Mouse (Mus musculus) adrenal gland, postnatal 25 days (tissue): ENCODE data around the gene Tle4. TPM values are rescaled to one million over a fixed set of nuclear protein-coding genes. Genes with fewer than 3 reads are reported as not detected.

Source experiments
- DNase-seq: peaks from one replicate; pipeline ENCODE4 v3.0.0; 2021; ENCODE audit warnings: mixed read lengths
- total RNA-seq: library from RNA; stranded (reverse); gene quantifications from 2 replicates; pipeline ENCODE4 v1.2.3, GENCODE M21; 2021

The Tle4 gene
- total RNA-seq, 1 experiment from 2014 or later, result 11.0 TPM

GRCm38 (mm10) chr19:14590154-14590553, 7.7 kb downstream of the Tle4 start:
- DNase-seq, result no peak

DNA sequence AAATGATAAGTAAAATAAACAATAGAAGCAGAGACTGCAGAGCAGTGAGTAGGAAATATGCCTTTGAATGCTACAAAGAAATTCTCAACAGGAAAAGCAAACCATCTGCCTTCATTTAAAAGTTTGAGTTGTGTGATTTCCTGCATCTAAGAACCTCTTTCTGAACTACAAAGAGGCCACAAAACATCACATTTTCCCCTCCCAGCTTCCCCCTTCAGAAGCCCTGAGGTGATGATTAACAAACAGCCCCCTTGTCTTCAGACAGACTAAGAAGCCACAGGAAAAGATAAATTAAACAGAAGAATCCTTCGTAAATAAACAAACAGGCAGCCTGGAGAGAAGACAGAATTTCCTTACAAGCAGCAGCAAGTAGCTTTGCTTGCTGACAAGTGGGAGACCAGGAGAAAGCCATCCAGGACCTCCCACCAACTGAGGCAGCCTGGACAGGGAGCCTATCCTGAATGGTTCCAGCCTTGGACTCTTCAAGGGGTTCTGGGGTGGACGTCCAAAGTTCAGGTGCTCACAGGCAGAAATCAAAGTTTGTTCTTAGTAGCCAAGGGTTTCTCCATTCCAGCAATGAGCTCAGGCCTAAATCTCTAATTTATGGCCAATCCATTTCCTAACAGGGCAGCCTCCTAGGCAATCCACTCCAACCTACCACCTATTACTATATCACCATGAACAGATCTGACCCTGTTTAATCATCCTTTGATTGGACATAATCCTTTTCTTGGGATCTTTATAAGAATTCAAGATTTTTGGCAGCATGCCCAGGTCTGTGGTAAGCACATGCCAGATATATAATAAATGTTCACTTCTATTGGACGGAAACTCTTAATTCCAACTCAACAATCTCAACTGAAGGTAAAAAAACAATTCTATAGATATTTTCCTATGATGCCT, 9.4 kb downstream of the Tle4 start:
- DNase-seq, result no peak

DNA sequence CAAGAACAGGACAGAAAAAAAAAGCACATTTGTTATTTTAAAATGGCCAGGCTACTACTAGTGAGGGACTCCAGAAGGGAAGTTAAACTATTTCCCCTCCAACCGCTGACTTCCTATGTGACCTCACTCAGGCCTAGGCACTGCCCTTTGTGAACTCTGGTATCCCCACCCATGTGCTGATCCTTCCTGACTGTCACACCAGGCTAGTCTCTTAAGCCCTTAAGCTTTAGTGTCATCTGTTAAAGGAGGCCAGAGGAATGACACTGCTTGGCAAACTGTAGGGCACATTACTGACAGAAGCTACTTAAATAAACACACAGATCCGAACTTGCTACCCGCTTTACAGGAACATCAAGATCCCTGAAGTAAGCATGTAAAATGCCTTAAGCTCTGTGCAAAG, 11.7 kb downstream of the Tle4 start:
- no peak for DNase-seq

DNA sequence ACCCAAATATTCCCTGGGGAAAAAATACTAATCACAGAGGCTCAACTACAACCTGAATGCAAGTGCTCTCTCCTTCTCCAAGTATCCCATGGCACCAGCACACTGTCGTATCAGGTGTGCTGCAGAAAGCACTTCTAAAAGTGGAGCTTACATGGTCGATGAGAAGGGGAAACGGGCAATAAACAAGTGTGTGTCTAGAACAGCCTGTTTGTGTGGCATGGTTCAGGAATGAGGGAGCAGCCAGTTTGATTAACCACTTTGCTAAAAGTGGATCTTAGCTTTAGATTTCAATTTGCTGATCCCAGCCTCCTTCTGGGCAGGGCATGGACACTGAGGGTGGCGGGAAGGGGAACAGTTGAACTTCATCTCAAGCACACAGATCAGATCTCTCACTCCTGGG, 12.1 kb downstream of the Tle4 start:
- DNase-seq, result no peak

DNA sequence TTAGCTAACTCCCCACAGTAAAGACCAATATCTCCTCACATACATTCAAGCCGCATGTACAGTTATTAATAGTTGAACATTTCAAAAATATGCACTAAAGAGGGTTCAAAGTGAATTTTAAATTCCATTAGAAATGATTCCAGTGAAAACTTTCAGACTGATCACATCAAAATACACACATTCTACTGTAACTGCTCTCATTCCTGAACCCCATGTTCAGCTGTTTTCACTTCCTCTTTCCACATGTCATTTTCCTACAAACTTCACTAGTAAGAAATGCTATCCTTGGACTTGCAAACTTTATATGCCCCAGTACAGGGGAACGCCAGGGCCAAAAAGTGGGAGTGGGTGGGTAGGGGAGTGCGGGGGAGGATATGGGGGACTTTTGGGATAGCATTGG, 12.6 kb downstream of the Tle4 start:
- no peak for DNase-seq

- DNase-seq, result no peak
These were observed 19.2 kb downstream of the Tle4 start for GRCm38 (mm10) chr19:14578698-14579097.

- DNase-seq, result no peak
These were observed 19.8 kb downstream of the Tle4 start for GRCm38 (mm10) chr19:14578016-14578415.

- DNase-seq, result no peak
These were observed 21.5 kb downstream of the Tle4 start for GRCm38 (mm10) chr19:14576311-14576710.

DNA sequence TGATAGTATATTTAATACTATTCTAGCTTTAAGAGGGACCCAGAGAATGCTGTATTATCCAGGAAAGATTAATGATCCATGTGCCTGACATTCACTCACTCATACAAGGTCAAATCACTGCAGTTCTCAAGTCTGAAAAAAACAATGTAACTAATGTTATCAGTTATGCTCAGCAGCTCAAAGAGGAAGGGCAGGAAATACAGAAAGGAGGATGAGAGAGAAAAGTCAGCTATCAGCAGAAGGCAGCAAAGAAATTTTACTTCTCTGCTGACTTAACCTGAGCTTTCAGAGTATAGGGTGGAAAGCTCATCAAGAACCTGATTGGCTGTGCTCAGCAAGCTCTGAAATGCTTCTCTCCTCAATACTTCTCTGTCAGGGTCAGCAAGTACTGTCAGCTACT, 29.0 kb downstream of the Tle4 start:
- no peak for DNase-seq

GRCm38 (mm10) chr19:14567081-14567480, 30.8 kb downstream of the Tle4 start:
- no peak for DNase-seq

- DNase-seq, result no peak
These were observed 31.3 kb downstream of the Tle4 start for GRCm38 (mm10) chr19:14566564-14567021.

DNA sequence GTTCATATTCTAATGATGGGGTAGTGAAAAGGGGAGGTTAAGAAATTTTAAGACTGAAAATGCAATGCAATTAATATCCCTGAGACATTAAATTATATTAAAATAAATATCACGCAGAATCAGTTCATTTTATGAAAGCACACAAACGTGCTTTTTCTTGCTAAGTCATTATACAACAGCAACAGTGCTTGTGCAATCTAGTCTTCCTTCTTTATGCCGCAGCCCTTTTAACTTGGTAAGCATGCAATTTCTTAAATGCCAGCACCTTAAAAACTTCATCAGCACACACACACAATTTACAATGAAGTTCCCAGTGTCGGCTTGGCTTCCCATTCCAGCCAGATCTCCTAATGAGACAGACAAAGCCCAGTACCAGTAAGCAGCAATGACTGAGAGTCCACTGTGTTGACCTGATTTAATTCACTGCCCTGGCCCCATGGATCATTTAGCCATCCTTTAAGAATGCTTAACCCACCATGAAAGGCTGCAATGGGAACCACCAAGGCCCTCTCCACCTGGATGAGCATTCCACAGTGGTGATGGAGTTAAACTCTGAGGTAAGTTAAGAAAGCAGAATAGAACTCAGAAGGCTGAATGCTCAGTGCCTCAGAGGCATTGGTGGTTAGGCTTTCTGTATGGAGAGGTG, 32.3 kb downstream of the Tle4 start:
- no peak for DNase-seq

DNA sequence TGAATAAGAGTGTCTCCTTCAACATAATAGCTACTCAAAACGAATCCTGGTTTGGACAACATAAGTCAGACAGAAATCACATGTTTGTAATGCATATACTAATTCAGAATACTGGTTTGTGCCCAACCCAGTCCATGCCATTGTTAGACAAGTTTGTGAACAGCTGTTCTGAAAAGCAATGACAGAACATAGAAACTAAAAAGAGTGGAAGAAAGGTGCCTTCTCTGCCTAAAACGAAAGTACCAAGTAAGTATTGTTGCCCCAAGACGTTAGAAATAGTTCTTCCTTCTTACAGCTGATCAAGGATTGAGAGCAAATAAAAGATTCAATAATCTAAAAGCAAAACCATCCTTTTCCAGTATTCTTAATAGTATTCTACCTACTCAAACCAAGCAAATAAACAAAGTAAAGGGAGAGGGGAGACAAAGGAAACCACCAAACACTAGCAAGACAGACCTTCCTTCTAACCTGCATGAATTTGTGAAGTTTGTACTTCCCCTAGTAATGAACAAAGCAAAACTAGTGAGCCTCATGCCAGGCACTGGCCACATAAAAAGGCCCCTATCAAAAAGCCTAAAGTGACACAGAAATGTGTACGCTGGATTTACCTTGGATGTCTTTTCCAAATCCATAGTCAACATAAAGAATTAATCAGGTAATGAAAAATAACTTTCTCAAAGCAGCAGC, 34.4 kb downstream of the Tle4 start:
- no peak for DNase-seq

- no peak for DNase-seq
These were observed 50.0 kb downstream of the Tle4 start for GRCm38 (mm10) chr19:14547871-14548270.

- no peak for DNase-seq
These were observed 50.6 kb downstream of the Tle4 start for GRCm38 (mm10) chr19:14547133-14547842.

- no peak for DNase-seq
These were observed 52.4 kb downstream of the Tle4 start for GRCm38 (mm10) chr19:14545485-14545884.

DNA sequence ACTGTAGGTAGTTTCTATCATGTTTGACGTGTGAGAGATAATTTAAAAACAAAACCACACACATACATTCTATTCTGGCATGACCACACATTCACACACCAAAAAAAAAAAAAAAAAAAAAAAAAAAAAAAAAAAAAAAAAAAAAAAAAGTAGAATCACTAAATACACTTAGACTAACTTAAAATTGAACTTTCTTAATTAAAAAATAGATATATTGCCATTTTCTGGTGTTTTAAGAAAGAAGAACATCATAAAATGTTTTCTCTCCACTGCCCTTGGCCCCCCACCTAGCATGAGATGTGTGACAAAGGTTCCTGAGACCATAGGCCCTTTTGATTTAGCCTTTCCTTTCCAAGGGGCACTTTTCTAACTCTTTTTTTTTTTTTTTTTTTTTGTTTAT, 54.5 kb downstream of the Tle4 start:
- no peak for DNase-seq

- no peak for DNase-seq
These were observed 57.2 kb downstream of the Tle4 start for GRCm38 (mm10) chr19:14540678-14541077.

GRCm38 (mm10) chr19:14536676-14537075, 61.2 kb downstream of the Tle4 start:
- DNase-seq, result no peak

- no peak for DNase-seq
These were observed 63.4 kb downstream of the Tle4 start for GRCm38 (mm10) chr19:14534447-14534846.

- DNase-seq, result no peak
These were observed 65.0 kb downstream of the Tle4 start for GRCm38 (mm10) chr19:14532861-14533260.

- DNase-seq, result no peak
These were observed 77.6 kb downstream of the Tle4 start for GRCm38 (mm10) chr19:14520098-14520802.
